Mouse (Mus musculus): ENCODE measurements around the gene Gm20388. TPM values are rescaled to one million over a fixed set of nuclear protein-coding genes. Genes with fewer than 3 reads are reported as not detected.

The Gm20388 gene
- polyA plus RNA-seq, 1 experiment from 2014 or later = 12.4 TPM

DNA sequence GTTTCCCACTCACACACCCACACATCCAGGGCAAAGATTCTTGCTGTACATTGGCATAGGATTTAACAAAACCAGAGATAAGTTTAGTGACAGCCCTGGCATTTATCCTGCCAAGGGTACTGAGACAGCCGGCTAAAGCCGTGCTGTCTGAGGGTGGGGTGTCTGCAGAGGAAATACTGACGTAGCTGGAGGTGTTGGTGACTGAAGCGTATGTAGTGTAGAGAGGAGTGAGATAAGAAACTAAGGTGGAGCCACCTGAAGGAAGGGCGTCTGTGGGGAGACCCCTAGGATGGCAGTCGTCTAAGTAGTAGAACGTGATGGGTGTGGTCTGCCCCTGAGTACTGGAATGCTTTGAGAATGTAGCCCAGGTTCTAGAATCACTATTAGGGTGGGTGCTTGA is 1941.8 kb downstream of the Gm20388 start:
- H3K9ac ChIP-seq (ENCODE audit: low read depth, low read length) = no peak overlapping the region; the same call in 1 of the 2 replicates
- H3K4me2 ChIP-seq (ENCODE audit: low read length) = no peak overlapping the region
- H3K4me3 ChIP-seq (ENCODE audit: low read length) = no peak overlapping the region
- no peaks in the 10 kb centered on the region for H3K9me3 ChIP-seq (ENCODE audit: control insufficient read depth, low read length)
- H3K27ac ChIP-seq (ENCODE audit: low read depth, low read length) = no peak overlapping the region
- peaks cover 6% of the 10 kb centered on the region; the same call in 1 of the 2 replicates for H3K27me3 ChIP-seq (replicated peaks; ENCODE audit: control insufficient read depth, insufficient read depth, low read length)
- WGBS = 63% methylated on average over 7 of the region's 7 CpGs
- peaks cover 11% of the 10 kb centered on the region for H3K4me1 ChIP-seq (ENCODE audit: control insufficient read depth, insufficient read depth, low read depth, low read length)
- H3K36me3 ChIP-seq (ENCODE audit: control insufficient read depth, insufficient read depth, low read length) = no peaks in the 10 kb centered on the region
- no peak for ATAC-seq

GRCm38 (mm10) chr8:121853586-121853985 is 1942.9 kb downstream of the Gm20388 start:
- H3K4me3 ChIP-seq (ENCODE audit: low read length) = no peak overlapping the region
- no peak overlapping the region for H3K9ac ChIP-seq (ENCODE audit: low read depth, low read length)
- H3K27me3 ChIP-seq (replicated peaks; ENCODE audit: control insufficient read depth, insufficient read depth, low read length) = 0 out of 2 replicates have a peak, but pooled peaks cover 3% of the 10 kb centered on the region
- H3K4me2 ChIP-seq (ENCODE audit: low read length) = no peak overlapping the region
- 90% methylated on average over 2 of the region's 2 CpGs for WGBS
- no peak for ATAC-seq
- no peak overlapping the region for H3K27ac ChIP-seq (ENCODE audit: low read depth, low read length)
- peaks cover 11% of the 10 kb centered on the region for H3K4me1 ChIP-seq (ENCODE audit: control insufficient read depth, insufficient read depth, low read depth, low read length)
- no peaks in the 10 kb centered on the region for H3K36me3 ChIP-seq (ENCODE audit: control insufficient read depth, insufficient read depth, low read length)
- no peaks in the 10 kb centered on the region for H3K9me3 ChIP-seq (ENCODE audit: control insufficient read depth, low read length)

- Histone ChIP-seq H3K27me3 (replicated peaks; ENCODE audit: control insufficient read depth, insufficient read depth, low read length) (0 out of 2 replicates have a peak, but pooled peaks cover 2% of the 10 kb centered on the region), H3K9ac (ENCODE audit: low read depth, low read length) (no peak overlapping the region), H3K36me3 (ENCODE audit: control insufficient read depth, insufficient read depth, low read length) (no peaks in the 10 kb centered on the region), H3K4me1 (ENCODE audit: control insufficient read depth, insufficient read depth, low read depth, low read length) (peaks cover 7% of the 10 kb centered on the region), H3K4me3 (ENCODE audit: low read length) (no peak overlapping the region), H3K4me2 (ENCODE audit: low read length) (no peak overlapping the region), H3K27ac (ENCODE audit: low read depth, low read length) (no peak overlapping the region), H3K9me3 (ENCODE audit: control insufficient read depth, low read length) (no peaks in the 10 kb centered on the region)
- no peak for ATAC-seq
- WGBS = 83% methylated on average over 14 of the region's 14 CpGs
Measured at GRCm38 (mm10) chr8:121856071-121856746, 1945.6 kb downstream of the Gm20388 start.

- no peak overlapping the region for H3K9ac ChIP-seq (ENCODE audit: low read depth, low read length)
- 50% methylated on average over 9 of the region's 9 CpGs for WGBS
- H3K27me3 ChIP-seq (replicated peaks; ENCODE audit: control insufficient read depth, insufficient read depth, low read length) = 0 out of 2 replicates have a peak, but pooled peaks cover 2% of the 10 kb centered on the region
- H3K27ac ChIP-seq (ENCODE audit: low read depth, low read length) = no peak overlapping the region
- H3K4me3 ChIP-seq (ENCODE audit: low read length) = no peak overlapping the region
- ATAC-seq = no peak
- H3K4me2 ChIP-seq (ENCODE audit: low read length) = no peak overlapping the region
- no peaks in the 10 kb centered on the region for H3K36me3 ChIP-seq (ENCODE audit: control insufficient read depth, insufficient read depth, low read length)
- H3K9me3 ChIP-seq (ENCODE audit: control insufficient read depth, low read length) = no peaks in the 10 kb centered on the region
- no peaks in the 10 kb centered on the region for H3K4me1 ChIP-seq (ENCODE audit: control insufficient read depth, insufficient read depth, low read depth, low read length)
Measured at GRCm38 (mm10) chr8:121857331-121857730, 1946.7 kb downstream of the Gm20388 start.

DNA sequence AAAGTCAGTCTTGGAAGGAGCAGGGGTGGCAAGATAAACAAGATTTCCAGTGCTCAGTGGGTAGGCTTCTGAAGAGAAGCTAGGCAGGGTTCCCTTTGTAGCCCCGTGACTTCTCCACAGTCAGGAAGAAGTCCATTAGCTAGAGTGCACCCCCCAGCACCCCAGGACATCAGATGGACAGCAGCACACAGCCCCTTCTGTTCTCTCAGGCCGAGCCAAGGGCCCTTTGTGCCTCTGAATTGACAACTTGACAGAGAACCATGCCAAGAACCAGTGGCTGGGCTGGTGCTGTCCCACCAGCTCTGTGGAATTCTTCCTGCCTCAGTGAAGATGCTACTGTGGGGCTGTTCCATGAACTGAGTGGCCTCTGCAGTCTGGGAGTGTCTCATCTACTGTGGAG is 1947.1 kb downstream of the Gm20388 start:
- no peaks in the 10 kb centered on the region for H3K27me3 ChIP-seq (replicated peaks; ENCODE audit: control insufficient read depth, insufficient read depth, low read length)
- no peak overlapping the region for H3K4me3 ChIP-seq (ENCODE audit: low read length)
- H3K36me3 ChIP-seq (ENCODE audit: control insufficient read depth, insufficient read depth, low read length) = no peaks in the 10 kb centered on the region
- 49% methylated on average over 2 of the region's 2 CpGs for WGBS
- H3K27ac ChIP-seq (ENCODE audit: low read depth, low read length) = no peak overlapping the region
- 0 out of 2 replicates have a peak, but pooled peaks have one; percentile 14 for ATAC-seq
- no peaks in the 10 kb centered on the region for H3K4me1 ChIP-seq (ENCODE audit: control insufficient read depth, insufficient read depth, low read depth, low read length)
- no peak overlapping the region for H3K4me2 ChIP-seq (ENCODE audit: low read length)
- no peaks in the 10 kb centered on the region for H3K9me3 ChIP-seq (ENCODE audit: control insufficient read depth, low read length)
- H3K9ac ChIP-seq (ENCODE audit: low read depth, low read length) = no peak overlapping the region

- H3K27me3 ChIP-seq (replicated peaks; ENCODE audit: control insufficient read depth, insufficient read depth, low read length) = no peaks in the 10 kb centered on the region
- no peak for ATAC-seq
- no peak overlapping the region for H3K9ac ChIP-seq (ENCODE audit: low read depth, low read length)
- H3K27ac ChIP-seq (ENCODE audit: low read depth, low read length) = no peak overlapping the region
- no peaks in the 10 kb centered on the region for H3K36me3 ChIP-seq (ENCODE audit: control insufficient read depth, insufficient read depth, low read length)
- WGBS = 65% methylated on average over 6 of the region's 6 CpGs
- no peaks in the 10 kb centered on the region for H3K4me1 ChIP-seq (ENCODE audit: control insufficient read depth, insufficient read depth, low read depth, low read length)
- H3K4me2 ChIP-seq (ENCODE audit: low read length) = no peak overlapping the region
- H3K4me3 ChIP-seq (ENCODE audit: low read length) = no peak overlapping the region
- H3K9me3 ChIP-seq (ENCODE audit: control insufficient read depth, low read length) = no peaks in the 10 kb centered on the region
Measured at GRCm38 (mm10) chr8:121861276-121861675, 1950.6 kb downstream of the Gm20388 start.

DNA sequence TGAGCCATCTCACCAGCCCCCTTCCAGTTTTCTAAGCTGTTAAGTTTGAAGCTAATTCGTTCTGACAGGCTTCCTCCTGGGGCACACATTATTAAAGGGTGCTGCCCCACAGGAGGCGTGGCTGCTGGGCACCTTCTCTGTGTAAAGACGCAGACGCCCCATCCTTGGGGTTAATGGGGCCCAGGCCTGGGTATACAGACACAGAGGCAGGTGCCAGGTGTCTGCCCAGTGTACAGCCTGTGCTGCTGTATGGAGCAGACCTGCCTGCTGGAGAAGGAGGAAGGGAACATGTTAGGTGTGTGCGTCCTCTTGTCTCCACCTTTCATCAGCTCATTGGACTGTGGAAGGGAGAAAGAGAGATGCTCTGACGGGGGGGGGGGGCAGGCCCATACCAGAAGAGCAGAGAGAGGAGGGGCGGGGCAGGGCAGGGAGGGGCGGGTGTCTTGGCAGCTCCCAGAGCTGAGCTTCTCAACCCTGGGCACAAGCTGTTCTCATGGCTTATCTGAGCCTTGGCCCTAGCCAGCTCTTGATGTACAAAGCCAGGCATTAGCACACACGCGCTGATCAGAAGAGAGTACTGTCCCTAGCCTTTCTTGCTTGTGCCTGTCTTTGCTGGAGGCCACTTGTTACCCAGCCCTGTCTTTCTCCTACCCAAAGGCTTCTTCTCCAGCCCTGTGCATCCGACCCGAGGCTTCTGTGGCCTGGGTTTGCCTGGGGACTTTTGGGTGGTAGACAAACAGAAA is 1951.3 kb downstream of the Gm20388 start:
- no peaks in the 10 kb centered on the region for H3K4me1 ChIP-seq (ENCODE audit: control insufficient read depth, insufficient read depth, low read depth, low read length)
- H3K27ac ChIP-seq (ENCODE audit: low read depth, low read length) = no peak overlapping the region
- no peak overlapping the region for H3K4me2 ChIP-seq (ENCODE audit: low read length)

DNA sequence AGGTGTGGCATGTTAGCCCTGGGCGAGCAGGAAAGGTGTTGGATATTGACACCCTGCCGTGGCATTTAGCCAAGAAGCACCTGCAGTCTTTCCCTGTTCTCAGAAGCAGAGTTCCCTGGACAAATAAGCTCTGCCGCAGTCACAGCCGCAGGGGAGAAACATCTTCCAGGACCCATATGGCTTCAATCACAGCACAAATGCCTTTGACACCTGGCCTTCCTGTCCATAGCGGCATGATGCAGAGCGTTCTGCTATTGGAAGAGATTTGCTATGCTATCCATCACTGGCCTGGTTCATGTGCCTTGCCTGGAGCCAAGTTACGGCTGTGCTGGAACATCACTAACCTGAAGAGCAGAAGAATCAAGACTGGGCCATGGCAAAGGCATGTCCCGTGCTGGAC is 1954.7 kb downstream of the Gm20388 start:
- Histone ChIP-seq H3K4me3 (ENCODE audit: low read length) (no peak overlapping the region), H3K9me3 (ENCODE audit: control insufficient read depth, low read length) (no peaks in the 10 kb centered on the region), H3K36me3 (ENCODE audit: control insufficient read depth, insufficient read depth, low read length) (no peaks in the 10 kb centered on the region), H3K4me2 (ENCODE audit: low read length) (no peak overlapping the region), H3K9ac (ENCODE audit: low read depth, low read length) (no peak overlapping the region), H3K27ac (ENCODE audit: low read depth, low read length) (no peak overlapping the region), H3K27me3 (replicated peaks; ENCODE audit: control insufficient read depth, insufficient read depth, low read length) (no peaks in the 10 kb centered on the region), H3K4me1 (ENCODE audit: control insufficient read depth, insufficient read depth, low read depth, low read length) (no peaks in the 10 kb centered on the region)
- WGBS = 77% methylated on average over 8 of the region's 8 CpGs
- no peak for ATAC-seq

More for the DNA sequence above, 1951.3 kb downstream of the Gm20388 start:
- Histone ChIP-seq H3K27me3 (replicated peaks; ENCODE audit: control insufficient read depth, insufficient read depth, low read length) (no peaks in the 10 kb centered on the region), H3K9me3 (ENCODE audit: control insufficient read depth, low read length) (no peaks in the 10 kb centered on the region), H3K4me3 (ENCODE audit: low read length) (no peak overlapping the region), H3K36me3 (ENCODE audit: control insufficient read depth, insufficient read depth, low read length) (no peaks in the 10 kb centered on the region), H3K9ac (ENCODE audit: low read depth, low read length) (no peak overlapping the region)
- no peak for ATAC-seq
- WGBS = 68% methylated on average over 8 of the region's 12 CpGs

DNA sequence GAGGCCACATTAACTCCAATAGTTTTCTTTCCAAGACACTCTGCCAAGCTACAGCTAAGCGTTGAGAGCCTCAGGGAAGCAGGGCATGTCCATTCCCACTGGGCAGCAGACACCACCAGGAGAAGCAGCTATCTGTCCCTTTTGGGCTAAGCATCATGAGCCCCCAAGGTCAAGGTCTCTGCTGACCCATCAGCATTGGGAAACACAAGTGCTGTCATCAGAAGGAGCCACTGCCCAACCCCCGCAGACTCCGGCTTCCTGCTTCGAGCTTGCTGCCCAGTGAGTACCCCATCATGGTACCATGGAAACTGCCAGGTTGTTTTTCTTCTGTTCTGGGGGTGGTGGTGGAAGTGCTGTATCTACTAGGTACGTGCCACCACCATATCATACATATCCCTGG is 1957.6 kb downstream of the Gm20388 start:
- Histone ChIP-seq H3K4me3 (ENCODE audit: low read length) (no peak overlapping the region), H3K36me3 (ENCODE audit: control insufficient read depth, insufficient read depth, low read length) (no peaks in the 10 kb centered on the region), H3K27me3 (replicated peaks; ENCODE audit: control insufficient read depth, insufficient read depth, low read length) (no peaks in the 10 kb centered on the region), H3K4me2 (ENCODE audit: low read length) (no peak overlapping the region), H3K27ac (ENCODE audit: low read depth, low read length) (no peak overlapping the region), H3K9ac (ENCODE audit: low read depth, low read length) (no peak overlapping the region), H3K9me3 (ENCODE audit: control insufficient read depth, low read length) (no peaks in the 10 kb centered on the region), H3K4me1 (ENCODE audit: control insufficient read depth, insufficient read depth, low read depth, low read length) (peaks cover 5% of the 10 kb centered on the region; the same call in 1 of the 2 replicates)
- WGBS = 86% methylated on average over 5 of the region's 5 CpGs
- ATAC-seq = no peak
